Mouse (Mus musculus): ENCODE data around the gene Uimc1.
"Not testable (repeated sequence)": the region's sequence is repeated elsewhere in the genome, so short reads cannot be mapped to it uniquely, and the experiment has no call there.

The Uimc1 gene

GRCm38 (mm10) chr13:55099726-55100478 is at the start of gene Uimc1:
Gene Uimc1, minus strand, starts transcription at chr13:55100300.
- peak; percentile 72 to 75 for DNase-seq (ENCODE audit: low read depth in 2 of 2, low spot score in 2 of 2)

DNA sequence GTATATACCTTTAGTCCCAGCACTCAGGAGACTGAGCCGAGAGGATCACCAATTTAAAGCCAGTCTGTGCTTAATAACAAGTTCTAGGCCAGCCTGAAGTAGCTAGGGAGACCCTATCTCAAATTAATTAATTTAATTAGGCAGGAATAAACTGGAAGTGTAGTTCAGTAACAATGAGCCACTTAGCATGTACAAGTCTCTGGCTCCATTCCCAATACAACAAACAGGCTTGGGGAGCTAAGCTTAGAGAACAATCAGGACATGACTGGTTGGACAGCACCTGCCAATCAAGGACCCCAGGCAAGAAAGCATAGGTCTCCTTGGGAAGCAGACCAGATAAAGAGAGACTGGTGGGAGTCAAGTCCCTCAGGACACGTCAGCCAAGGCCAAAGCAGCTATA is 40.2 kb upstream of the Uimc1 start:
- no peak for DNase-seq (ENCODE audit: low read depth in 2 of 2, low spot score in 2 of 2)

GRCm38 (mm10) chr13:55135382-55135781 is 35.3 kb upstream of the Uimc1 start:
- DNase-seq (ENCODE audit: low read depth in 2 of 2, low spot score in 2 of 2): no peak

- no peak for DNase-seq (ENCODE audit: low read depth in 2 of 2, low spot score in 2 of 2)
Measured at GRCm38 (mm10) chr13:55133448-55133847, 33.3 kb upstream of the Uimc1 start, which contains the start of gene Gm17617. Gene Gm17617, minus strand, starts transcription at chr13:55133548.

DNA sequence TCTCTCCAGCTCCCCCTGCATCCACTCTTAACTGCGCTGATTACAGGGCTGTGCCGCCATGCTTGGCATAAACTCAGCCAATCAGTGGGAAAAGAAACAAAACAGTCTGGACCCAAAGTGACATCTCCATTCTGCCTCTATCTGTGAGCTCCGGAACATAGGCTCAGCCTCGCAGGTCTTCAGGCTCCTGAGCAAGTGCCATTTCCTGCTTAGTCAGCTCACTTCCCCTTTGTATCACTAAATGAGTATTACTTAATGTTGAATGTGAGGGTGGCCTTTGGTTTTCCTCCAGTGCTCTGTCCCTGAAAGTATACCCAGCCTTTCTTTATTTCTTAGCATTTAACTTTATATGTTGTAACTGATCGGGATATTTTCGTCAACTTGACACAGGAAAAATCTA is 24.8 kb upstream of the Uimc1 start:
- no peak for DNase-seq (ENCODE audit: low read depth in 2 of 2, low spot score in 2 of 2)

- DNase-seq (ENCODE audit: low read depth in 2 of 2, low spot score in 2 of 2): no peak
Measured at GRCm38 (mm10) chr13:55114375-55114774, 14.3 kb upstream of the Uimc1 start.

DNA sequence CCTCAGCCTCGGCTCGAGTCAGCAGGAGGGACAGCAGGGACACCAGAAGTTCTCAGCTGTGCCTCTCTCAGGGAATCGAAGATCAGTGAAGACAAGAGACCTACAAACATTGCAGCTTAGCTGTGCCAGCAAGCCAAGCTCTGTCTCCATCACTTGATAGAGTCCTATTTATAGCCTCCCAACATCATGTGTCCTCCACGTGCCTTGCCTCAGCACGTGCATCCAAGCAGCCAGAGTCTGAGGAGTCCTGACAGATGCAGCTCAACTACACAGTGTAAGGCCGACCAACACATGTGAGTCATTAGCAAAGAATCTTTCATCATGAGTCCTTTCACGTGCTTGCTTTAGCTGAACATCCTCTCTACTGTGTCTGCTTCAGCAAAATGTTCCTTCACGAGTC is 7.6 kb upstream of the Uimc1 start:
- DNase-seq (ENCODE audit: low read depth in 2 of 2, low spot score in 2 of 2): no peak

DNA sequence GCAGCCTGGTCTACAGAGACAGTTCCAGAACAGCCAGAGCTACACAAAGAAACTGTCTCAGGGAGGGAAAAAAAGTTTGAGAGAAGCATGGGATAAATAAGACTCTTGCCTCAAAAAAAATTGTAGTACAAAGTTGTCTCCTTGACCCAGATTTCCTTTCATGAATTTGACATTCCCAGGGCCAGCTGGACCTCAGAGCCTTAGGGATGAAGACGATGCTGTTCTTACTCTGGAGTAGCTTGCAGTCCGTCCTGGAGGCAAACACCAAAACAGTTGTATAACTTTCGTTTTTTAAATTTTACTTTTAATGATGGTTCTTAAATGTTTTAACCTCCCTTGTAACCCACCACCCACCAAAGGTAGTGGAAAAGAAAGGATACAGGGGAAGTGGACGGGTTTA is 7.0 kb upstream of the Uimc1 start:
- DNase-seq (ENCODE audit: low read depth in 2 of 2, low spot score in 2 of 2): no peak

- DNase-seq (ENCODE audit: low read depth in 2 of 2, low spot score in 2 of 2): no peak
Measured at GRCm38 (mm10) chr13:55105953-55106691, 6.0 kb upstream of the Uimc1 start.

GRCm38 (mm10) chr13:55105045-55105952 is 5.2 kb upstream of the Uimc1 start, which contains the start of gene Zfp346:
Gene Zfp346, plus strand, starts transcription at chr13:55105311.
- DNase-seq (ENCODE audit: low read depth in 2 of 2, low spot score in 2 of 2): peak; percentile 94 to 98

GRCm38 (mm10) chr13:55103351-55103750 is 3.3 kb upstream of the Uimc1 start:
- DNase-seq (ENCODE audit: low read depth in 2 of 2, low spot score in 2 of 2): no peak

GRCm38 (mm10) chr13:55102366-55102765 is 2.3 kb upstream of the Uimc1 start:
- no peak for DNase-seq (ENCODE audit: low read depth in 2 of 2, low spot score in 2 of 2)

DNA sequence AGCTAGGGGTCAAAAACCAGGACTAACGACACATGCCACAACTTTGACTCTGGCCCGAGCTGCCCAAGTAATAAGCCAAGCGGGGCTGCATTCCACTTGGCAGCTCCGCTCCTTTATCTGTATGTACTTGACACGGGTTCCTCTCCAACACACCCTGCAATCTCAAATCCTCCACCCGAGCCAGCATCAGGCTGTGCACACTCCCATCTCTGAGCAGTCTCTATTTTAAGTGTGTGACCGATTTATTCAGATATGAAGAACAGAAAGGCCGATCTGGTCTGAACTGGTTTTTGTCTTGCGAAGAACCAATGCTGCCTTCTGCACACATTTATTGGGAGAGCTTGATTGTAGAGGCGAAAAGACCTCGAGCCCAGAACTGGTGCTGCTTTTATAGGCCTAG is 1.5 kb upstream of the Uimc1 start:
- DNase-seq (ENCODE audit: low read depth in 2 of 2, low spot score in 2 of 2): no peak

GRCm38 (mm10) chr13:55099066-55099725 is 904 bp downstream of the Uimc1 start:
- peak; percentile 34 to 56 for DNase-seq (ENCODE audit: low read depth in 2 of 2, low spot score in 2 of 2)

DNA sequence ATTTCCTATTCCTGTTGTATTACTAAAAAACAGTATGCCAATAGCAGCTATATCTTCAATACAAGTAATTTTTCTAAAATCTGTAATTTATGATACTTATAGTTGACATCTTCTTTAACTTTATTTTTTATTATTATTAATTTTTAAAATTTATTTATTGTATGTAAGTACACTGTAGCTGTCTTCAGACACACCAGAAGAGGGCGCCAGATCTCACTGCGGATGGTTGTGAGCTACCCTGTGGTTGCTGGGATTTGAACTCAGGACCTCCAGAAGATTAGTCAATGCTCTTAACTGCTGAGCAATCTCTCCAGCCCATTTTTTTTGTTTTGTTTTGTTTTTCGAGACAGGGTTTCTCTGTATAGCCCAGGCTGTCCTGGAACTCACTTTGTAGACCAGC is 2.3 kb downstream of the Uimc1 start:
- DNase-seq (ENCODE audit: low read depth in 2 of 2, low spot score in 2 of 2): not testable (repeated sequence)

GRCm38 (mm10) chr13:55092588-55092987 is 7.5 kb downstream of the Uimc1 start:
- no peak for DNase-seq (ENCODE audit: low read depth in 2 of 2, low spot score in 2 of 2)

GRCm38 (mm10) chr13:55075597-55075996 is 24.5 kb downstream of the Uimc1 start:
- DNase-seq (ENCODE audit: low read depth in 2 of 2, low spot score in 2 of 2): no peak

GRCm38 (mm10) chr13:55071322-55071721 is 28.8 kb downstream of the Uimc1 start:
- peak in 1 of 2 experiments; percentile 14 for DNase-seq (ENCODE audit: low read depth in 2 of 2, low spot score in 2 of 2)

GRCm38 (mm10) chr13:55069719-55070118 is 30.4 kb downstream of the Uimc1 start:
- DNase-seq (ENCODE audit: low read depth in 2 of 2, low spot score in 2 of 2): no peak

- no peak for DNase-seq (ENCODE audit: low read depth in 2 of 2, low spot score in 2 of 2)
Measured at GRCm38 (mm10) chr13:55063276-55063675, 36.8 kb downstream of the Uimc1 start.

DNA sequence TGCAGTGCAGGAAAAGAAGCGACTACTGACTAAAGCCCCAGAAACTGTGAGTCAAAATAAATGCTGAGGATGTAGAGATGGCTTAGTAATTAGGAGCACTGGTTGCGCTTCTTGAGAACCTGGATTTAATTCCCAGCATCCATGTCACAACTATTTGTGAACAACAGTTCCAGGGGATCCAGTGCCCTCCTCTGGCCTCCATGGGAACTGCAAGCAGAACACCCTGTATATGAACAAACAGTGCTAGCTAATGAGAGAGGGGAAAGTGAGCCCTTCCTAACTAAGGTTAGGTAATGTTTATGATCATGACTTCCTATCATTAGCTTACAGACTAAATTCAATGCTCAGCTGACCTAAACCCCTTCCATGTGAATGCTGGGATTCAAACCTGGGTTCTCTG is 42.1 kb downstream of the Uimc1 start:
- DNase-seq (ENCODE audit: low read depth in 2 of 2, low spot score in 2 of 2): peak in 1 of 2 experiments; percentile 25
